Mouse (Mus musculus) right cerebral cortex, adult 2 months (tissue): ENCODE measurements around the gene Baz1a.
A peak's percentile ranks its signal among the peaks of the same experiment; 100 is the strongest.

Source experiments
- DNase-seq, 2 experiments: peaks; one replicate each; pipeline ENCODE4 v3.0.0; 2021 to 2022; ENCODE audit warnings: low spot score in 2 of 2

The Baz1a gene

GRCm38 (mm10) chr12:54859531-54859930 lies 154.6 kb downstream of the Baz1a start:
- peak; percentile 27 to 45 for DNase-seq

- DNase-seq, result no peak
Observed at GRCm38 (mm10) chr12:54850551-54850950, 163.6 kb downstream of the Baz1a start.

GRCm38 (mm10) chr12:54844415-54844814 lies 169.7 kb downstream of the Baz1a start:
- no peak for DNase-seq
